Mouse (Mus musculus) telencephalon, adult 2 months (tissue): Measurements from ENCODE around the gene Prss48.

Experiments used
- DNase-seq: peaks from one replicate; pipeline ENCODE4 v3.0.0-alpha.2; 2011; ENCODE audit warnings: low read depth, low spot score

The Prss48 gene

GRCm38 (mm10) chr3:86002423-86002822, at the start of gene Prss48:
Gene Prss48, minus strand, starts transcription at chr3:86002491.
- no peak for DNase-seq

- DNase-seq = no peak
Observed at GRCm38 (mm10) chr3:86049041-86049440, 46.8 kb upstream of the Prss48 start.

- no peak for DNase-seq
Observed at GRCm38 (mm10) chr3:86047686-86048408, 45.6 kb upstream of the Prss48 start.

DNA sequence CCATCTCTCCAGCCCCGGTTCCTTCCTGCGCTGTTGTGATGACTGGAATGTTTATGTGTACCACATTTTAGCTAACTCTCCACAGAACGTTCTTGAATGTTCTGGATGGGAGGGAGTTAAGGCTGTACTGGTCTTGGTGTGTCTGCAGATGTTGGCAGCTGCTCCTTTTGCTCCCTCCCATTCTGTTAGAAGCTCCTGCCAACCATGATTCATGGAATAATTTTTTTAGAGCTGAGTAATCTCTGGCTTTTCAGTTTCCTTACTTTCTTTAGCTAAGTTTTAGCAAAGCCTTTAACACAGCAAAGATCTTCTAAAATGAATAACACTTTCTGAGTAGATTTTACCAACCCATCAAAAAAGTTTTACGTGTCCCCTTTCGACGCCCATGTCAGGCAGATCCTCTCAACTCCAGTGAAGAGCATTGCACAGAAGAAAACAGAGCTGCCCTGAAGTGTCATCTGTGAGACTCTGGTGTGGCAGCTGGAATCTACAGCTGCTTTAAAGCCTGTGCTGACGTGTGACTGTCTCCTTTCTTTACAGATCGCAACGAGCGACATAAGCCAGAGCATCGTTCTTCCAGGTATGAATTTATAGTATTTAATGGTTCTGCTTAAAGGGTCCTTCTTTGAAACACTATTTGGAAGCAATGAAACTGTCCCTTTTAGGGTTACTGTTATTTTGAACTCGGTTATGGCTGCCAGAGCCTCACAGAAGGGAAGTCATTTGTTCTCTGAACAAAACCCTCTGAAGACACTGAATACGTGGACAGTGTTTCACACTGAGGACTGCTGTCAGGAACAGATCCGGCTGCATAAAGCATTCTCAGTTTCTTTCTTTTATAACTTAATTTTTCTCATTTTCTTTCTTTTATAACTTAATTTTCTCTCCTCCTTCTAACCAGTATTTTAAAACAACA, 38.3 kb upstream of the Prss48 start:
- DNase-seq = no peak

- no peak for DNase-seq
Observed at GRCm38 (mm10) chr3:86038648-86039047, 36.4 kb upstream of the Prss48 start.

DNA sequence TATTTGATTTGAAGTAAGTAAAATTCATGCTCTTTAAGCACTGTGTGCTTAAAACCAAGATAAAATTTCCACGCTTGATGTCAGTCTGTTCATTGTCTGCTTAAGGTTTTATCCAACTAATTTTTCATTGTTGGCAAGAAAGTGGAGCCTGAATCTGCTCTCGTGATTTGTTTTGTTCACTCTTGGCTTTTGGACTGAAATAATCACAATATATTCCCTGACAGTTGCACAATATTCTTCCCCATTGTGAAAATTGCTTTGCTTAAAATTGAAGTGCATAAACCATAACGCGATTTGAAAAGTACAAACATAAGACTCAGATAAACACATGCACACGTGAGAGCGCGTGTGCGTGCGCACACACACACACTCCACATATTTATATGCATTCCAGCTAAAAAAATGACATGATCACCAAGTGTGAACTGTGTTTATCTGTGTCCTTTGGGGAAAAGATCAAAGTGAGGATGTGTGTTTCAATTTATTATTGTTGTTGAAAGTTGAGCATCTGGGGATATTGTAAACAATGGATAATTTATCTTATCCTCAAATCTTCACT, 35.7 kb upstream of the Prss48 start:
- no peak for DNase-seq

DNA sequence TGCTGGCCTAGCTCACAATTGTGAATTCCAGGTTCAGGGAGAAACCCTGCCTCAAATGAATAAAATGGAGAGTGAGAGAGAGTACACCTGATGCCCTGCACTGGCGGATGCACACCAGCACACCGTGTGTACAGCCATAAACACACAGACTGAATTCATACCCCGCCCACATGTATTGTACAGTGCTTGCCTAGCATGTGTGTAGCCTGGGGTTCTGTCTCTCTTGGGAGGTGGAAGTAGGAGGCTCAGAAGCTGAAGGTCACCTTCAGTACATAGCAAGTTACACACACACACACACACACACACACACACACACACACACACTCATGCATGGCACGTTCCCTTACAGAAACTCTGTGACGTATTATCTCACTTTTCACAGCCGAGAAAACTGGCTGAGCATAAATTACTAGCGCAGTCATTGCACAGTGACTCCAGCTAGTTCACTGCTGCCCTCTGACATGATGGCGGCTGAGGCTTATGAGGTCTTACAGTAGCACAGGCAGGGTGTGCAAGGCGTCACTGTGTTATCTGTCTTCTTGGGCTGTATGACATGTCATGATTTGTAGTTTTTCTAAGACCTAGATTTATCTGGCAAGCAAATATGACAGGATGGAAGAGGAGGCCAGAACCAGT, 31.3 kb upstream of the Prss48 start:
- DNase-seq = no peak

DNA sequence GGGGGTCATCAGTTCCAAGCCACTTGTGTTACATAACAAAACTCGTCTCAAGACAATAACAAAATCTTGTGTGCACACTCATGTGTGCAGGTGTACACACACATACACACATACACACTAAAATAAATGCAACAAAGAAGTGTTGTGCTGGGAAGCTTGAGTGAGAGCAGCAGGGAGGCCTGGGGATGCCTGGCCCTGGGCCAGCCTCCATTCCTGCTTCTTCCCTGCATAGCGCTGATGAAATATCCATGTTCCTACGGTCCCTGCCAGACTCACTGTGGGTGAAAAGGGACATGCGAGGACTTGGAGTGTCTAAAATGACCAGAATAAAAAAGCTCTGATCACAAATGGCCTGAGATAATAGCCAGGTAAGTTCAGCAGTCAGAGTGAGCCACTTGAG, 28.3 kb upstream of the Prss48 start:
- no peak for DNase-seq

GRCm38 (mm10) chr3:86028658-86029375, 26.5 kb upstream of the Prss48 start:
- DNase-seq = no peak

DNA sequence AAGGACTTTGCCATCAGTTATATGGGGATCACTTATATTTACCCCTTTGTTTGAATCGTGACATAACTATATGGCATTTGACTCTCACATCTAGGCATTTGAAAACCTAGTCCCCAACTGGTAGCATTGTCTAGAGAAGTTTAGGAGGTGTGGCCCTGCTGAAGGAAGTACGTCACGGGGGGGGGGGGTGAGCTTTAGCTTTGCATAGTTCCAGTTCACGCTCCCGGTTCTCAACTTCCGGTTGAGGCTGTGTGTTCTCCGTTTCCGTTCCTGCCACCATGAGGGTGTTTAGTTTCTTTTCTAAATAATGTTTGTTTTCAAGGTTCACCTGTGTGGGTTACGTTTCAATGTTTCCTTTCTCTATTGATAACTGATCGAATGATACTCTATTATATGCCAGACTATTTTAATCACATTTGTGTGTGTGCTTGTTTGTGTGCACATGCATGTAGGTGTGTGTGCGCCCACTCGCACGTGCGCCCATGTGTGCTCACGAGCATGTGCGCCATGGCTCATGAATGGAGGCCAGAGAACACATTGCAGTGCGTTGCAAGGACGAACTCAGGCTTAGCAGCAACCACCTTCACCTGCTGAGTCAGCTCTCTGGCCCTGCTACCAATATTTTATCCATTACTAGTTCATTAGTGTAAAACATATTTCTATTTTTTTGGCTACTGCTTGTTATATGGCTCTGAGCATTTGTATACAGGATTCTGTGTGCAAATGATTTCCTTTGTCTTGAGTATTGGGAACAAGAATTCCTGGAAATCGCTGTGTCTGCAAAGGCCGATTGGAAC, 23.2 kb upstream of the Prss48 start:
- DNase-seq = no peak

DNA sequence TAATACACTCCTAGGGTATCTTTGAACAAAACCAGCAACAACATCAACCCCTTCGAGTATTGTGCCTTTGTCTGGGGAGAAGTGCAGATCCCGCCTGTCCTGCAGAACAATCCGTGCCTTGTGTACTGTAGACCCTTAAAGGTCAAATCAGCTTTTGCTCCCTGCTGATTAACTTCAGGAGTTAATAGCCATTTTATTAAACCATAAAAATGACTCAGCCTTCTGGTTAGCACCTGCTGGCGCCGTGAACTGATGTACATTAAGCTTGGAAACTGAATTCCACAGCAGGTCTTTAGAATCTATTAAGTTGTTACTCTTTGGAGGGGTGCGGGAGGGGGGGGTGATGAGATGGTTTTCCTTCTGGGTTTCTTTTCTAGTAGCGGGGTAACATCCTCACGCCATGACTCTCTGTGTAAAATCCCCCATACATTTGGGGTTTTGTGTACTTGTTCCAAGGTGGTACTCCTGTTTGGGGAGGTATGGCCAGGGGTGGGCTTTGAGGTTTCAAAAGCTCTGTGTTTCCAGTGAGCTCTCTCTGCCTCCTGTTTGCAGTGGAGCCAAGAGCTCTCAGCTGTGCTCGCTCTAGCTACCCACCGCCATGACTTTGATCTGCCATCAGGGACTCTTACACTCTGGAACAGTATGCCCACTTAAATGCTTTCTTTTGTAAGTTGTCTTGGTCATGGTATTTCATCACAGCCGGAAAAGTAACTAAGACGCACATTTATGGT, 21.9 kb upstream of the Prss48 start:
- DNase-seq = no peak

GRCm38 (mm10) chr3:86021651-86022050, 19.4 kb upstream of the Prss48 start:
- no peak for DNase-seq

GRCm38 (mm10) chr3:86020921-86021650, 18.8 kb upstream of the Prss48 start:
- no peak for DNase-seq

DNA sequence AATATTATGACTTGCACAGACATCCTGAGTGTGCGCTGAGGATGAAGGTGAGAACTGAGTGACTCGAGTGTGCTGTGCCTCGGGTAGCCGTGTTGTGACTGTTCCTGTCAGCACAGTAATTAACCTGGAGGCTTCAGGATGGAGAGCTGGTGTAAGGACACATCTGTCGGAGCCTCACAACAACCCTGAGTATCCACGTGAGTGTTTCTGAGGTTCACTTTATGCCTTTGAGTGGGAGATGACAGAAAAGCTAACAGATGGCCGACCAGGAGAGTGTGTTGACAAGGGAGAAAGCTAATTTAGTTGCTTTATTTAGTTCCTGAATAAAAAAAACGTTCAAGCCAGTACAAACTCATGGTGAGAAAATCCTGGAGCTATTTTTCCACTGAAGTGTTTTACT, 15.2 kb upstream of the Prss48 start:
- peak; percentile 65 for DNase-seq

DNA sequence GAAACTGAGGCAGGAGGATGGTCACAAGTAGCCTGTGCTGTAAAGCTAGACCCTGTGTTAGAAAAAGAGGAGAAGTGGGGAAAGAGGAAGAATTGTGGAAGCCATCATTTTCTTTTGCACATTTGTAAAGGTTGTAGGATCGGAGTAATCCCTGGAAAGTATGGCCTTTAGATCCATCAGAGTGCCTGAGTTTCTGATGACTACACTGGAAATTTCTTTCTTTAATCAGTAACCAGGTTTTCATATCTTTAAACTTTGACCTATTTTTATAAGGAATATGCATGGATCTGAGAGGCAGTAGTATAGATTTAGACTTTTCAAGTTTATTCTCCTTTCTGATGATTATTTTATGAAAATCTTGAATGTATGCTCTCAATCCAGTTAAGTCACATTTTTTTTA, 14.7 kb upstream of the Prss48 start:
- DNase-seq = no peak

- DNase-seq = no peak
Observed at GRCm38 (mm10) chr3:86013837-86014236, 11.5 kb upstream of the Prss48 start.

DNA sequence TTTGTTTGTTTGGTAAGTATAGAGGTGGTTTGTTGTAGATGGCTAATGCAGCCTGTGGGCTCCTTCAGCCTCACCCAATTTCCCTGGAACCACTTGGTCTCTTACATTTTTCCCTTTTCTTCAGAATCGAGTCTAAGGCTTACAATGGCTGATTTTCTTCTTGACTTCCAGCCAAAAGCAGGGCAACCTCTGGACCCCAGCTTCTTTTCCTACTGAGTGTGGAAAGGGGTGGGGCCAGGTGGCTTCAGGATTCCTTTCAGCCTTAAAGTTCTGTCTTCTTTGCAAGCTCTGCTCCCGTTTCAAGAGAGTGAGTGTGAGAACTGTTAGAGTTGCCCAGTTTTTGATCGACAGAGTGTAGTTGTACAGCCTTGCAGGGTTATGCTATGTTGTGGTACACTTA, 9.5 kb upstream of the Prss48 start:
- no peak for DNase-seq

DNA sequence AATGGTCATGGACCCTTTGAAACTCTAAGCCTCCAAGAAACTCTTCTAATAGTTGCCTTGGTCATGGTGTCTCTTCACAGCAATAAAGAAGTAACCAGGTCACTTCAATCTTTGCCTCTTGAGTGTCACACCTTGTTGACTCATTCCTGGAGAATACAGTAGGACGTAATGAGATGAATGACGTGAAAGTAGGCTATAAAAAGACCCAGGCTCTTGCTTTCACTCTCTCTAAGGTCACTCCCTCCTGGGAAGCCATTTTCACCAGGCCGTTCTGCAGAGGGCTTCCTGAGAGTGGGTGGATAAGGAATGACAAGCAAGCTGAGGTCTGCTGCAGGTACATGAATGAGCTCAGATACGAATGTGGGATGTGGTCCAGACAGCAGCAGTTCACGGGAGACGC, 9.1 kb upstream of the Prss48 start:
- no peak for DNase-seq

DNA sequence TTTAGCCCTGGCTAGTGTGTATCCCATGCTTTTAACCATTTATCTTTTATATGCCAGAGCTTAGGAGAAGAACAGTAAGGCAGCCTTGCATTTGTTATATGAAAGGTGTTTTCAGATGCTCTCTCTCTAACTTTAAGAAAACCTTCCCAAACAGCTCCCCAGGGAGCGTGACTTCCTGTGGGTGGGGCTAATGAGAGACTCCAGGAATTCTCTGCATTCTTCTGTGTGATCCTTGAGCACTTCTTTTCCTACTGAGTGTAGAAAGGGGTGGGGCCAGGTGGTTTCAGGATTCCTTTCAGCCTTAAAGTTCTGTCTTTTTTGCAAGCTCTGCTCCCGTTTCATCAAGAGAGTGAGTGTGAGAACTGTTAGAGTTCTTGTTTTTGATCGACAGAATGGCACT, 8.3 kb upstream of the Prss48 start:
- DNase-seq = no peak
